Mouse (Mus musculus): ENCODE results near the gene Plekhg3.

The Plekhg3 gene

DNA sequence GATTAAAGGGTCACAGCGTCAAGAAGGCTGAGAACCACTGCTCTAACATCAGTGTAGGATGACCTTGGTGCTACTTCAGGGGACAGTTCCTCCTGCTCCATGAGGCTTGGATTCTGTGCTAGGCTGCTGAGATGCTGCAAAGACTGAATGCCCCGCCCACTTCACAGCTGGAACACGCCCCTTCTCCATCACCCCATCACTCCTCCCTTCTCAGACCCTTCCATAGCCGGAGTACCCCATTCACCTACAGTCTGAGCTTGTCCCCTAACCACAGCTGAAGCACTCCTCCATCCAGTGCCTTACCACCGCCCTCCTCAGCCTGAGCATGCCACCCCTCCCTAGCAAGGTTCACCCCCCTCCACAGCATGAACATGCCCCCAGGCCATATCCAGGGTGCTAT is 89.2 kb downstream of the Plekhg3 start:
- DNase-seq (ENCODE audit: low read depth, low spot score) = no peak

DNA sequence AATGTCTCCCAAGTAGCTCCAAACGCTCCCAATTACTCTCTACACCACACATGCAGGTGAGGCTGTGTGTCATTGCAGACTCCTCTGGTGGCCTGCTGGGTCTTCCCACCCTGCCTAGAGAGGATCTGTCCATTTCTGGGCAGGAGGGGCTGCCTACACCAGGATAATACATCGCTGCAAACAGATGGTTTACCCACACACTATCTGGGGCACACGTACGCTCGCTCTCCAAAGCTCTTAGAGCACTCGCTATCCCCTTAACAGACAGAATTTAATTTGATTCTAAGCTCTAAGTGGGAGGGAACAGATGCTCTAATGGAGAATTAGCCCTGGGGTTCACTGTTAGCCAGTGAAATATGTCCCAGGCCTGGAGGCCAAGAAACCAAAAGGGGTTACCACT is 92.7 kb downstream of the Plekhg3 start:
- DNase-seq (ENCODE audit: low read depth, low spot score) = no peak
